Mouse (Mus musculus): ENCODE data around the gene Med18.

DNA sequence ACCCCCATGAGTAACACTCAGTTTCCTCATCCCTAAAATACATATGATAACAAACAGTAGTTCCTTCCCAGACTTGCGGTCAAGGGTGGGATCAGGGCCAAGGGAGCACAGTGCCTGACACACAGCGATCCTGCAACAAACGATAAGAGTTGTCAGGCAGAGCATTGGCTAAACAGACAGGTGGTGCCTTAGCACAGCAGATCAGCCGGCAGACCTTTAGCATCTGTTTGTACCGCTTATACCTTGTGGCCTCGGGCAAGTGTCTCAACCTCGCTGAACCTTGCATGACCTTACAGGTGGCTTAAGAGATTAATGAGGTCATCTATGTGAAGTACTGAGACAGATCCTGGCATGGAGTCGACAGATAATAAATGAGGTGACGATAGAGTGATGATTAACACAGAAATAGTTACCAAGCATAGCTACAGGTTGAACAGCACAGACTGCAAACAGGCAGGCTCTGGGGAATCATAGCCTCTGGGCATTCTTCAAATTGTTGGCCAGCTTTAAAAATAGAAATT lies 35.6 kb downstream of the Med18 start:
- TF ChIP-seq CTCF (IDR thresholded peaks at IDR 0.05; ENCODE audit: extremely low read depth, insufficient read length, insufficient replicate concordance, low read depth, low read length) (no peak), POLR2A (IDR thresholded peaks at IDR 0.05; ENCODE audit: low read depth, low read length) (no peak)

Data from small intestine, adult 2 months (tissue).